Mouse (Mus musculus): ENCODE measurements around the gene Cdh22.

- no peak for TF ChIP-seq TAL1 (IDR thresholded peaks at IDR 0.05; ENCODE audit: low read length)
- TF ChIP-seq GATA1 (IDR thresholded peaks at IDR 0.05; ENCODE audit: low read length): no peak
Measured at GRCm38 (mm10) chr2:165136049-165136448, 98.6 kb downstream of the Cdh22 start.

All from erythroblast, embryonic 14.5 days (primary cell).